Mouse (Mus musculus) MEL (cell line): Measurements from ENCODE around the gene Polr2e. TPM values are rescaled to one million over a fixed set of nuclear protein-coding genes. Genes with fewer than 3 reads are reported as not detected.
"Not testable (repeated sequence)": the region's sequence is repeated elsewhere in the genome, so short reads cannot be mapped to it uniquely, and the experiment has no call there.

Experiments used
- DNase-seq: peaks from one replicate; pipeline ENCODE4 v3.0.0; 2011; ENCODE audit warnings: low read depth, low spot score
- H3K27ac ChIP-seq: 2 replicates; pipeline ENCODE4 v1.5.1; 2012; ENCODE audit warnings: low read depth, mild to moderate bottlenecking, control low read depth, low read length, moderate library complexity; ENCODE audit not compliant: control insufficient read depth
- H3K27me3 ChIP-seq, 2 experiments: fragments of 150-350 bp in 1 of 2; sonication (generic) in 1 of 2; 2 replicates each; pipeline ENCODE4 v1.6.1; 2012; ENCODE audit warnings: low read length in 2 of 2, mild to moderate bottlenecking in 2 of 2, improper control_type of control experiment in 1 of 2, moderate library complexity in 1 of 2; ENCODE audit not compliant: insufficient read depth in 2 of 2, control insufficient read depth in 1 of 2
- H3K36me3 ChIP-seq, 2 experiments: 2 replicates each; pipeline ENCODE4 v1.6.1; 2012 to 2014; ENCODE audit warnings: low read length in 2 of 2, improper control_type of control experiment in 1 of 2, inconsistent platforms in 1 of 2, mild to moderate bottlenecking in 1 of 2; ENCODE audit not compliant: insufficient read depth in 2 of 2, control insufficient read depth in 1 of 2
- H3K4me1 ChIP-seq, 2 experiments: fragments of 150-350 bp in 1 of 2; sonication (generic) in 1 of 2; 2 replicates each; pipeline ENCODE4 v1.6.1; 2012; ENCODE audit warnings: low read length in 2 of 2, improper control_type of control experiment in 1 of 2, mild to moderate bottlenecking in 1 of 2; ENCODE audit not compliant: insufficient read depth in 2 of 2, control insufficient read depth in 1 of 2
- H3K4me3 ChIP-seq, 2 experiments: fragments of 150-350 bp in 1 of 2; sonication (generic) in 1 of 2; 2 replicates each; pipeline ENCODE4 v1.5.1; 2012; ENCODE audit warnings: low read depth in 2 of 2, low read length in 2 of 2, mild to moderate bottlenecking in 2 of 2, moderate library complexity in 2 of 2, control low read depth in 1 of 2, improper control_type of control experiment in 1 of 2; ENCODE audit not compliant: control insufficient read depth in 1 of 2, insufficient read depth in 1 of 2
- H3K79me2 ChIP-seq: 2 replicates; pipeline ENCODE4 v1.6.1; 2012; ENCODE audit warnings: mild to moderate bottlenecking, low read length, moderate library complexity; ENCODE audit not compliant: control insufficient read depth, poor library complexity, insufficient read depth
- H3K9ac ChIP-seq: 2 replicates; pipeline ENCODE4 v1.6.1; 2012; ENCODE audit warnings: low read depth, mild to moderate bottlenecking, control low read depth, low read length, moderate library complexity; ENCODE audit not compliant: control insufficient read depth, poor library complexity, severe bottlenecking
- H3K9me3 ChIP-seq: fragments of 150-350 bp; sonication (generic); replicated peaks from 2 replicates; pipeline ENCODE4 v1.6.1; 2012; ENCODE audit warnings: mild to moderate bottlenecking, low read length, improper control_type of control experiment, moderate library complexity; ENCODE audit not compliant: insufficient read depth
- BHLHE40 ChIP-seq: IDR thresholded peaks from 2 replicates; pipeline ENCODE4 v1.6.1; 2012; ENCODE audit warnings: low read depth, mild to moderate bottlenecking, inconsistent platforms, low read length, improper control_type of control experiment, borderline replicate concordance
- CHD2 ChIP-seq: IDR thresholded peaks from 2 replicates; pipeline ENCODE4 v1.6.1; 2011; ENCODE audit warnings: low read length, improper control_type of control experiment
- CTCF ChIP-seq, 3 experiments: IDR thresholded peaks in 2 of 3; conservative IDR thresholded peaks in 1 of 3; 2 replicates each; pipeline ENCODE4 v1.5.1; 2011 to 2012; ENCODE audit warnings: low read length in 3 of 3, low read depth in 2 of 3, mild to moderate bottlenecking in 2 of 3, improper control_type of control experiment in 1 of 3, inconsistent platforms in 1 of 3, mixed read lengths in 1 of 3, moderate library complexity in 1 of 3; ENCODE audit not compliant: control insufficient read depth in 1 of 3, insufficient read depth in 1 of 3, poor library complexity in 1 of 3, severe bottlenecking in 1 of 3
- GABPA ChIP-seq: IDR thresholded peaks from 2 replicates; pipeline ENCODE4 v1.6.1; 2012; ENCODE audit warnings: low read depth, mild to moderate bottlenecking, inconsistent platforms, low read length, improper control_type of control experiment, moderate library complexity
- GATA1 ChIP-seq: IDR thresholded peaks from 2 replicates; pipeline ENCODE4 v1.6.1; 2011; ENCODE audit warnings: low read depth, low read length, improper control_type of control experiment
- JUND ChIP-seq: IDR thresholded peaks from 2 replicates; pipeline ENCODE4 v1.6.1; 2011; ENCODE audit warnings: low read depth, mild to moderate bottlenecking, improper control_type of control experiment, low read length
- MAX ChIP-seq: IDR thresholded peaks from 2 replicates; pipeline ENCODE4 v1.6.1; 2011; ENCODE audit warnings: low read length, improper control_type of control experiment
- MXI1 ChIP-seq: IDR thresholded peaks from 2 replicates; pipeline ENCODE4 v1.6.1; 2011; ENCODE audit warnings: mild to moderate bottlenecking, low read depth, low read length, improper control_type of control experiment
- MYC ChIP-seq: IDR thresholded peaks from 2 replicates; pipeline ENCODE4 v1.6.1; 2011; ENCODE audit warnings: low read depth, mild to moderate bottlenecking, low read length, improper control_type of control experiment, moderate library complexity
- POLR2A ChIP-seq, 2 experiments: IDR thresholded peaks; 2 replicates each; pipeline ENCODE4 v1.6.1; 2011 to 2012; ENCODE audit warnings: low read length in 2 of 2, mild to moderate bottlenecking in 2 of 2, control low read depth in 1 of 2, improper control_type of control experiment in 1 of 2, low read depth in 1 of 2, moderate library complexity in 1 of 2; ENCODE audit not compliant: control insufficient read depth in 1 of 2, insufficient read depth in 1 of 2, poor library complexity in 1 of 2
- POLR2AphosphoS5 ChIP-seq: IDR thresholded peaks from 2 replicates; pipeline ENCODE4 v1.6.1; 2012; ENCODE audit warnings: low read depth, borderline replicate concordance, mild to moderate bottlenecking, inconsistent platforms, low read length, moderate library complexity, mixed read lengths
- RAD21 ChIP-seq: IDR thresholded peaks from 2 replicates; pipeline ENCODE4 v1.6.1; 2011; ENCODE audit warnings: mild to moderate bottlenecking, low read depth, low read length, improper control_type of control experiment
- SIN3A ChIP-seq: IDR thresholded peaks from 2 replicates; pipeline ENCODE4 v1.6.1; 2012; ENCODE audit warnings: low read length, improper control_type of control experiment, inconsistent platforms
- TAL1 ChIP-seq: IDR thresholded peaks from 2 replicates; pipeline ENCODE4 v1.6.1; 2012; ENCODE audit warnings: mild to moderate bottlenecking, inconsistent platforms, low read length, moderate library complexity, mixed read lengths
- TCF12 ChIP-seq: IDR thresholded peaks from 2 replicates; pipeline ENCODE4 v1.6.1; 2014; ENCODE audit warnings: low read depth, mild to moderate bottlenecking, inconsistent platforms, low read length, improper control_type of control experiment, moderate library complexity
- UBTF ChIP-seq: IDR thresholded peaks from 2 replicates; pipeline ENCODE4 v1.6.1; 2012; ENCODE audit warnings: low read depth, mild to moderate bottlenecking, inconsistent platforms, low read length, improper control_type of control experiment, moderate library complexity, borderline replicate concordance; ENCODE audit not compliant: insufficient read depth
- USF1 ChIP-seq: IDR thresholded peaks from 2 replicates; pipeline ENCODE4 v1.6.1; 2014; ENCODE audit warnings: low read depth, mild to moderate bottlenecking, inconsistent platforms, low read length, improper control_type of control experiment, moderate library complexity
- ZC3H11A ChIP-seq: IDR thresholded peaks from 2 replicates; pipeline ENCODE4 v1.6.1; 2012; ENCODE audit warnings: low read depth, mild to moderate bottlenecking, inconsistent platforms, low read length, improper control_type of control experiment
- ZNF384 ChIP-seq: IDR thresholded peaks from 2 replicates; pipeline ENCODE4 v1.6.1; 2012; ENCODE audit warnings: low read depth, mild to moderate bottlenecking, inconsistent platforms, low read length, improper control_type of control experiment
- polyA plus RNA-seq, 2 experiments: library from polyadenylated mRNA; stranded (reverse) in 1 of 2; unstranded in 1 of 2; fragments of >175 nt in 1 of 2; fragments of >200 nt in 1 of 2; gene quantifications; 2 replicates each; pipeline versions ENCODE4 v1.2.1 to v1.2.4; 2012; ENCODE audit warnings: low replicate concordance in 2 of 2, low read depth in 1 of 2; ENCODE audit not compliant: insufficient read length in 2 of 2, insufficient read depth in 1 of 2, missing spikeins in 1 of 2
- total RNA-seq: library from RNA; depleted of rRNA; stranded (reverse); fragments of 300-350 nt; gene quantifications from 2 replicates; pipeline ENCODE4 v1.2.3, GENCODE M21; 2012

Gene Polr2e
- total and polyA plus RNA-seq, 3 experiments = 169 to 279 (median 258) TPM

GRCm38 (mm10) chr10:80056506-80056905 is 16.9 kb upstream of the Polr2e start:
- peaks cover 0 to 16% of the 10 kb centered on the region in 2 experiments; a peak in 2 of 4 replicates for H3K4me1 ChIP-seq
- TF ChIP-seq BHLHE40 = no peak
- no peak for TF ChIP-seq SIN3A
- no peak for TF ChIP-seq MYC
- TF ChIP-seq POLR2AphosphoS5 = no peak
- no peak for TF ChIP-seq MAX
- no peak for TF ChIP-seq USF1
- TF ChIP-seq GATA1 = no peak
- no peak for TF ChIP-seq CTCF (IDR thresholded peaks at IDR 0.05 in 2 of 3, conservative IDR thresholded peaks at IDR 0.05 in 1 of 3; ENCODE audit: control insufficient read depth in 1 of 3, insufficient read depth in 1 of 3, low read depth in 2 of 3, low read length in 3 of 3, poor library complexity in 1 of 3, severe bottlenecking in 1 of 3)
- TF ChIP-seq CHD2 = no peak
- TF ChIP-seq TCF12 = no peak
- no peak for TF ChIP-seq POLR2A (IDR thresholded peaks at IDR 0.05; ENCODE audit: control insufficient read depth in 1 of 2, insufficient read depth in 1 of 2, low read depth in 1 of 2, low read length in 2 of 2, poor library complexity in 1 of 2)
- TF ChIP-seq RAD21 = no peak
- TF ChIP-seq ZNF384 = no peak
- no peak for TF ChIP-seq GABPA

GRCm38 (mm10) chr10:80055891-80056290 is 16.3 kb upstream of the Polr2e start:
- TF ChIP-seq JUND = no peak
- peak; percentile 41; the same call in 1 of the 2 replicates for TF ChIP-seq MXI1
- Histone ChIP-seq H3K9me3 (no peaks in the 10 kb centered on the region), H3K4me3 (no peak overlapping the region), H3K4me1 (peaks cover 0 to 16% of the 10 kb centered on the region in 2 experiments; a peak in 2 of 4 replicates), H3K79me2 (peaks cover 20% of the 10 kb centered on the region), H3K27ac (no peak overlapping the region), H3K27me3 (no peaks in the 10 kb centered on the region), H3K9ac (no peak overlapping the region), H3K36me3 (peaks cover 1 to 16% of the 10 kb centered on the region in 2 experiments; a peak in 2 of 4 replicates)
- no peak for DNase-seq

More at GRCm38 (mm10) chr10:80056506-80056905, 16.9 kb upstream of the Polr2e start:
- Histone ChIP-seq H3K9me3 (no peaks in the 10 kb centered on the region), H3K9ac (no peak overlapping the region), H3K27me3 (no peaks in the 10 kb centered on the region), H3K27ac (no peak overlapping the region), H3K79me2 (peaks cover 20% of the 10 kb centered on the region), H3K36me3 (peaks cover 1 to 14% of the 10 kb centered on the region in 2 experiments; a peak in 2 of 4 replicates), H3K4me3 (no peak overlapping the region)
- DNase-seq = no peak

- Histone ChIP-seq H3K9me3 (no peaks in the 10 kb centered on the region), H3K4me1 (peaks cover 4 to 20% of the 10 kb centered on the region in 2 experiments), H3K9ac (peak overlapping the region; percentile 89), H3K4me3 (peak overlapping the region; percentile 77; a peak in 3 of 4 replicates), H3K79me2 (peaks cover 20% of the 10 kb centered on the region), H3K36me3 (peaks cover 0 to 20% of the 10 kb centered on the region in 2 experiments; a peak in 2 of 4 replicates), H3K27me3 (no peaks in the 10 kb centered on the region), H3K27ac (no peak overlapping the region)
- no peak for DNase-seq
- TF ChIP-seq POLR2A (IDR thresholded peaks at IDR 0.05; ENCODE audit: control insufficient read depth in 1 of 2, insufficient read depth in 1 of 2, low read depth in 1 of 2, low read length in 2 of 2, poor library complexity in 1 of 2) (no peak), RAD21 (no peak), TAL1 (no peak), BHLHE40 (no peak), ZC3H11A (no peak), ZNF384 (no peak), UBTF (no peak)
Observed at GRCm38 (mm10) chr10:80055364-80055763, 15.8 kb upstream of the Polr2e start.

GRCm38 (mm10) chr10:80054911-80055310 is 15.3 kb upstream of the Polr2e start:
- Histone ChIP-seq H3K9ac (peak overlapping the region; percentile 89), H3K4me3 (peak overlapping the region; percentile 77), H3K79me2 (peaks cover 20% of the 10 kb centered on the region), H3K4me1 (peaks cover 8 to 24% of the 10 kb centered on the region in 2 experiments), H3K36me3 (peaks cover 0 to 25% of the 10 kb centered on the region in 2 experiments; a peak in 2 of 4 replicates)
- H3K9me3 ChIP-seq, DNase-seq, H3K27ac ChIP-seq, H3K27me3 ChIP-seq: not testable (repeated sequence)
